Mouse (Mus musculus) hindbrain, embryonic 11.5 days (tissue): ENCODE data around the gene Tmem121b. TPM values are rescaled to one million over a fixed set of nuclear protein-coding genes. Genes with fewer than 3 reads are reported as not detected.

Source experiments
- ATAC-seq: fragments of 200-750 bp; cut with Nextera tagmentation; 2 replicates; pipeline ENCODE4 v1.8.0; 2017; ENCODE audit warnings: mild to moderate bottlenecking, moderate TSS enrichment, moderate library complexity; ENCODE audit not compliant: low FRiP score
- DNase-seq: peaks from one replicate; pipeline ENCODE4 v3.0.0-alpha.2; 2015; ENCODE audit warnings: low spot score
- H3K27ac ChIP-seq: fragments of 300-500 bp; sonication (generic); 2 replicates; pipeline ENCODE4 v1.5.1; 2014; ENCODE audit warnings: mild to moderate bottlenecking, low read depth, low read length
- H3K27me3 ChIP-seq: fragments of 300-500 bp; sonication (generic); 2 replicates; pipeline ENCODE4 v1.6.1; 2014; ENCODE audit warnings: mild to moderate bottlenecking, low read length, moderate library complexity, mixed read lengths; ENCODE audit not compliant: control insufficient read depth, insufficient read depth
- H3K36me3 ChIP-seq: fragments of 300-500 bp; sonication (generic); 2 replicates; pipeline ENCODE4 v1.6.1; 2014; ENCODE audit warnings: mild to moderate bottlenecking, low read length, moderate library complexity, mixed read lengths; ENCODE audit not compliant: control insufficient read depth, insufficient read depth
- H3K4me1 ChIP-seq: fragments of 300-500 bp; sonication (generic); replicated peaks from 2 replicates; pipeline ENCODE4 v1.6.1; 2014; ENCODE audit warnings: low read length, mixed read lengths; ENCODE audit not compliant: control insufficient read depth, insufficient read depth
- H3K4me2 ChIP-seq: fragments of 300-500 bp; sonication (generic); replicated peaks from 2 replicates; pipeline ENCODE4 v1.6.1; 2014; ENCODE audit warnings: mild to moderate bottlenecking, low read depth, low read length
- H3K4me3 ChIP-seq: fragments of 300-500 bp; sonication (generic); 2 replicates; pipeline ENCODE4 v1.5.1; 2014; ENCODE audit warnings: low read depth, low read length
- H3K9ac ChIP-seq: fragments of 300-500 bp; sonication (generic); 2 replicates; pipeline ENCODE4 v1.6.1; 2014; ENCODE audit warnings: low read depth, low read length
- H3K9me3 ChIP-seq: fragments of 300-500 bp; sonication (generic); 2 replicates; pipeline ENCODE4 v1.6.1; 2016; ENCODE audit warnings: low read length; ENCODE audit not compliant: control insufficient read depth
- WGBS: fragments of 180-500 bp; shearing (Covaris S2); extraction: QIAGEN DNeasy Blood & Tissue Kit; methylation state at CpG from one replicate; pipeline ENCODE4 v1.1.7; 2014; 5-methylcytosine and 5-hydroxymethylcytosine counted together
- polyA plus RNA-seq: library from polyadenylated mRNA; unstranded; fragments of >200 nt; fragmentation: Nextera tagmentation; extraction: Ambion mirVana; gene quantifications from 2 replicates; pipeline ENCODE4 v1.2.1, GENCODE M21; 2014

Tmem121b gene
- polyA plus RNA-seq, 1 experiment from 2014 or later, result 1.8 TPM

GRCm38 (mm10) chr6:120457074-120457473 lies 36.5 kb downstream of the Tmem121b start:
- peaks cover 5% of the 10 kb centered on the region for H3K27me3 ChIP-seq
- no peak overlapping the region for H3K4me3 ChIP-seq
- no peak overlapping the region for H3K9ac ChIP-seq
- no peaks in the 10 kb centered on the region for H3K4me1 ChIP-seq
- no peaks in the 10 kb centered on the region for H3K9me3 ChIP-seq
- WGBS, result 67% methylated on average over 7 of the region's 7 CpGs
- H3K27ac ChIP-seq, result no peak overlapping the region
- ATAC-seq (no peak), DNase-seq (no peak)
- H3K4me2 ChIP-seq, result no peak overlapping the region
- no peaks in the 10 kb centered on the region for H3K36me3 ChIP-seq

GRCm38 (mm10) chr6:120454627-120455077 lies 39.0 kb downstream of the Tmem121b start:
- WGBS, result 57% methylated on average over 11 of the region's 11 CpGs
- no peaks in the 10 kb centered on the region for H3K36me3 ChIP-seq
- no peak for ATAC-seq
- no peaks in the 10 kb centered on the region for H3K4me1 ChIP-seq
- H3K4me3 ChIP-seq, result no peak overlapping the region
- no peak overlapping the region for H3K4me2 ChIP-seq
- H3K9ac ChIP-seq, result no peak overlapping the region
- H3K9me3 ChIP-seq, result no peaks in the 10 kb centered on the region
- no peak for DNase-seq
- no peaks in the 10 kb centered on the region for H3K27me3 ChIP-seq
- H3K27ac ChIP-seq, result no peak overlapping the region

- WGBS, result 90% methylated on average over 3 of the region's 3 CpGs
These were observed 40.1 kb downstream of the Tmem121b start for GRCm38 (mm10) chr6:120453556-120453955.

GRCm38 (mm10) chr6:120453103-120453445 lies 40.5 kb downstream of the Tmem121b start:
- no peak for ATAC-seq
- 89% methylated on average over 5 of the region's 5 CpGs for WGBS
- Histone ChIP-seq H3K4me2 (no peak overlapping the region), H3K4me3 (no peak overlapping the region), H3K36me3 (no peaks in the 10 kb centered on the region), H3K4me1 (no peaks in the 10 kb centered on the region), H3K9ac (no peak overlapping the region), H3K27me3 (no peaks in the 10 kb centered on the region), H3K9me3 (no peaks in the 10 kb centered on the region), H3K27ac (no peak overlapping the region)
- DNase-seq, result no peak

More at GRCm38 (mm10) chr6:120453556-120453955, 40.1 kb downstream of the Tmem121b start:
- Histone ChIP-seq H3K27me3 (no peaks in the 10 kb centered on the region), H3K4me2 (no peak overlapping the region), H3K36me3 (no peaks in the 10 kb centered on the region), H3K27ac (no peak overlapping the region), H3K4me1 (no peaks in the 10 kb centered on the region), H3K4me3 (no peak overlapping the region), H3K9ac (no peak overlapping the region), H3K9me3 (no peaks in the 10 kb centered on the region)
- ATAC-seq, result no peak
- no peak for DNase-seq

GRCm38 (mm10) chr6:120452384-120453102 lies 41.1 kb downstream of the Tmem121b start:
- ATAC-seq, result no peak
- no peak overlapping the region for H3K4me2 ChIP-seq
- H3K9me3 ChIP-seq, result no peaks in the 10 kb centered on the region
- 86% methylated on average over 11 of the region's 11 CpGs for WGBS
- H3K27ac ChIP-seq, result no peak overlapping the region
- no peak overlapping the region for H3K4me3 ChIP-seq
- H3K9ac ChIP-seq, result no peak overlapping the region
- DNase-seq, result no peak
- H3K4me1 ChIP-seq, result no peaks in the 10 kb centered on the region
- no peaks in the 10 kb centered on the region for H3K36me3 ChIP-seq
- no peaks in the 10 kb centered on the region for H3K27me3 ChIP-seq

- Histone ChIP-seq H3K27ac (no peak overlapping the region), H3K9ac (no peak overlapping the region), H3K9me3 (no peaks in the 10 kb centered on the region), H3K4me1 (no peaks in the 10 kb centered on the region), H3K4me2 (no peak overlapping the region), H3K27me3 (no peaks in the 10 kb centered on the region), H3K36me3 (no peaks in the 10 kb centered on the region), H3K4me3 (no peak overlapping the region)
- WGBS, result 90% methylated on average over 3 of the region's 3 CpGs
- ATAC-seq, result no peak
- no peak for DNase-seq
These were observed 43.4 kb downstream of the Tmem121b start for GRCm38 (mm10) chr6:120450208-120450607.

- Histone ChIP-seq H3K4me3 (no peak overlapping the region), H3K9ac (no peak overlapping the region)
- no peak for ATAC-seq
These were observed 49.9 kb downstream of the Tmem121b start for GRCm38 (mm10) chr6:120443363-120444355.

GRCm38 (mm10) chr6:120442171-120442749 lies 51.3 kb downstream of the Tmem121b start:
- no peaks in the 10 kb centered on the region for H3K9me3 ChIP-seq
- no peaks in the 10 kb centered on the region for H3K4me1 ChIP-seq
- H3K9ac ChIP-seq, result no peak overlapping the region
- no peak overlapping the region for H3K4me2 ChIP-seq
- WGBS, result 92% methylated on average over 4 of the region's 4 CpGs
- H3K27me3 ChIP-seq, result no peaks in the 10 kb centered on the region
- ATAC-seq (no peak), DNase-seq (no peak)
- no peak overlapping the region for H3K4me3 ChIP-seq
- H3K27ac ChIP-seq, result no peak overlapping the region
- H3K36me3 ChIP-seq, result 0 out of 2 replicates have a peak, but pooled peaks cover 4% of the 10 kb centered on the region

More at GRCm38 (mm10) chr6:120443363-120444355, 49.9 kb downstream of the Tmem121b start:
- Histone ChIP-seq H3K27ac (no peak overlapping the region), H3K9me3 (no peaks in the 10 kb centered on the region), H3K4me2 (no peak overlapping the region), H3K4me1 (no peaks in the 10 kb centered on the region), H3K36me3 (0 out of 2 replicates have a peak, but pooled peaks cover 4% of the 10 kb centered on the region), H3K27me3 (no peaks in the 10 kb centered on the region)
- DNase-seq, result no peak
- 91% methylated on average over 14 of the region's 14 CpGs for WGBS
